Mouse (Mus musculus) right cerebral cortex, postnatal 14 days (tissue): ENCODE measurements around the gene Lrrc2.

ENCODE experiments used
- DNase-seq: peaks from one replicate; pipeline ENCODE4 v3.0.0; 2022

Gene Lrrc2

DNA sequence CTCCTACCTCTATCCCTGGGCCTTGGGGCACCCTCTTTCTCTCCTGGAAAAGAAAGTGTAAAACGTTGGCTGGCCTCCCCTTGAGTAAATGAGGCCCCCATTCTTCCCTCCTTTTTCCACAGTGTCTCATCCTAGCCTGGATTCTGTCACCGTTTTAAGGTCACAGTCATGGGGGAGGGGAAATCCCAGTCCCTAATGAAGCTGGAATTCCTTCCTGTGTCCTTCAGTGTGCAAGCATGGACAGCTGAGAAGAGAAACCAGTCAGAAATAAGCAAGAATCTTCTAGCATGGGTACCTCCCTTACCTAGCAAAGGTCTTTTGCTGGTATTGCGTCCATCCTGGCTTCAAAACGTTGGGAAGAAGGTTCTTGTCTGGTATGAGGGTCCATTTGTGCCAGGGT, 37.8 kb downstream of the Lrrc2 start:
- DNase-seq, result no peak

- DNase-seq, result no peak
Measured at GRCm38 (mm10) chr9:110989543-110989942, 38.2 kb downstream of the Lrrc2 start.

GRCm38 (mm10) chr9:110990204-110990603, 38.9 kb downstream of the Lrrc2 start, which contains the start of gene Rtp3:
TSS of gene Rtp3 (minus strand) at chr9:110990583.
- no peak for DNase-seq

- no peak for DNase-seq
Measured at GRCm38 (mm10) chr9:110993281-110993709, 42.0 kb downstream of the Lrrc2 start.

DNA sequence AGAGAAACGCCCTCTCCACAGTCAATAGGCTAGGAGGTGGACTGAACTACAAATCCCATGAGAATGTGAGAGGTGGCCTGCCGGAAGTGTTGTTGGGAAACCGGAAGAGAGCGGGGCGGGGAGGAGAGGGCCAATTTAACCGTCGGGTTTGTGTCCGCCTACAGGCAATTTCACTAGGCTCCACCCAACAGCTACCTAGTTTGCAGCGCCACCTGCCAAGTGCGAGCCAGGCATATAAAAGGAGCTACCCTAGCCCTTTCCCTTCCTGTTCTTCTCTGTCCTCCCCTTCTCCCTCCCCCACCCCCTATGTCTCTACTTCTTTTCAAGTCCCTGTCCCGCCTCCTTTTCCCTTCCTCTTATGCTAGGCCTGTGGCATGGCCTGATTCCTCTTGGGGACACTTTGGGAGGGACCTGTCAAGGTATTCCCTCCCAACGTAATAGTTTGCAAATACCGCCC, 43.4 kb downstream of the Lrrc2 start:
- peak; percentile 67 for DNase-seq

GRCm38 (mm10) chr9:110997245-110997644, 45.9 kb downstream of the Lrrc2 start:
- DNase-seq, result peak; percentile 75

DNA sequence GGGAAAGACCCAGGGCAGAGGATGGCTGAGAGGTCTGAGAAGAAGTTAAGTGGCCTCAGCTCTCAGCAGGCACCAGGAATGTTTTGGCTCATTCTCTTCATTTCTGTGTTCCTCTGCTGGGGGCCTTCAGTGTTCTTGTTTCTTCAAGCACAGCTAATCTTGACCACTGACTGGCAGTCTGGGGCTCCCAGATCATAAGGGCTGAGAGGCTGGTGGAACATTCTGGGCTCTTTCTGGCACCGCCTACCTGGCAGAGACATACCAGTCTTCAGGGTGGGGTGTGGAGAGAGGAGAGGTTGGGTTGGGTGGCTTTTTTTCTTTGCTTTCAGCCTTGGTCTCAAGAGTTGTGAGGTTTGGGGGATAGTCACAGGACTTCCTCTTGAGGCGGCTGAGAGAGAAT, 47.7 kb downstream of the Lrrc2 start:
- no peak for DNase-seq

DNA sequence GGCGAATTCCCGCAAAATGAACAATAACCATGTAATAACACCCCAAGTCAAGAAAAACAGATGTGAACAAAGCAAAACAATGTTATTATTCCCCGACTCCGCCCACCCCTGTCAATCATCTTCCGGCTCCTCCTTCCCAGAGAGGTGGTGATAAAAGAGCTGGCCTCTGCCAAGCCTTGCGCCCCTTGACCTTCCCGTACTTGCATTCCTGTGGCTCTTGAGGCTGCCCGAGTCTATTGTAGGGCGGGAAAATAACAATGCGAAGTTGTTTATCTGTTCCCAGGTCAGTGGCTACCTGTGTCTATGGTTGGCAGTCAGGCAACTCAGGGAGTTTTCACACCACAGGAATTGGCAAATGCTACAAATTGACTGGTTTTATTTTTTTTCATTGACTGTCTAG, 48.5 kb downstream of the Lrrc2 start:
- DNase-seq, result no peak

GRCm38 (mm10) chr9:111001621-111002020, 50.3 kb downstream of the Lrrc2 start:
- no peak for DNase-seq

DNA sequence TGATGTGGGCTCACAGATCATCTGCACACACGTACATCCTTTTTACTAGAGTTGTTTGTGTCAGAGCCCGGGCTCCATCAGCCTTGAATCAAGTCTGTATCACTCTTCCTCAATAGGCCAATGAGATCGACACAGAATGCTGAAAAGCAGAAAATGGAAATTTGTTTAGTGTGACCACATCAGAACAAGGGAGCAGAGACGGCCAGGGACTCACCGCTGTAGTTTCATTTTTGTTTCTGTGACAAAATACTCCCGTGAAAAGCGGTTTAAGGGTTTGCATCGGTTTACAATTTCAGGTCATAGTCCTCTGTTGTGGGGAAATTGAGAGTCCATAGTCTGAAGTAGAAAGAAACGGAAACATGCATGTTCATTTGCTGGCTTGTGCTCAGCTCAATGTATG, 51.9 kb downstream of the Lrrc2 start:
- DNase-seq, result no peak

DNA sequence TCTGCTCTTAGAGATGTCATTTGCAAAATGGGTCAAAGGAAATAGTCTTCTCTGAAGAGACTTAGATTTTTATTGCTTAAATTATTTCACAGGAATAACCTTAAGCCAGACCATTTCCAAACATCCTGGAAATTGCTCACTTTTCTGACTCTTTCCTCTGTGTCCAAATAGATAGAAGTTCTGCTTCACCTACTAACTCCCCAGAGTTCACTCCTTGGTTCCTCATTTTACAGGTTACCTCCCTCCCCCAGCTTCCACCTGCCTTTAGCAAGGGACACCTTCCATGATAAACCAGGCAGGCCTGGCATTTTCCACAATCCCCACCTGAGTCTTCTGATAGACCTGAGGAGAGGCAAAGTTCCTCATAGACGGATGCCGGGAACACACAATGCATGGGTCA, 55.2 kb downstream of the Lrrc2 start:
- DNase-seq, result no peak

GRCm38 (mm10) chr9:111009763-111010162, 58.4 kb downstream of the Lrrc2 start:
- no peak for DNase-seq

DNA sequence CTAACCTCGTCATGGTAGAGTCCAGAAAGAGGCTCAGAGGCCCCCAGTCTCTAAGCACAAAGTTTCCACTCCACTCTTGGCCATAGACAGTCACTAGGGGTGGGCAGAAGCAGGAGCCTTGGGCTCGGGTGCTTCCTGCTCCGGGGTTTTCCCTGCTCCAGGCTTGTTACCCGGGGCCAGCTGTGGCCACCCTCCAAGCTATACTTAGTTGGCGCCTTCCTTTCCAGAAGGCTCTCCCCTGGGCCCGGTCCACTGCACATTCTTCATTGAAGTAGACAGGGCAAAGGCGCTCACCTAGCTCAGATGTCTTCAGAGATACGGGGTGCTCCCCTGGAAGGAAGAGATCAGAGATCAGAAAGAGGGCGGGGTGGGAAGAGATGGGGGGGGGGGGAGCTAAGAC, 60.2 kb downstream of the Lrrc2 start:
- no peak for DNase-seq

DNA sequence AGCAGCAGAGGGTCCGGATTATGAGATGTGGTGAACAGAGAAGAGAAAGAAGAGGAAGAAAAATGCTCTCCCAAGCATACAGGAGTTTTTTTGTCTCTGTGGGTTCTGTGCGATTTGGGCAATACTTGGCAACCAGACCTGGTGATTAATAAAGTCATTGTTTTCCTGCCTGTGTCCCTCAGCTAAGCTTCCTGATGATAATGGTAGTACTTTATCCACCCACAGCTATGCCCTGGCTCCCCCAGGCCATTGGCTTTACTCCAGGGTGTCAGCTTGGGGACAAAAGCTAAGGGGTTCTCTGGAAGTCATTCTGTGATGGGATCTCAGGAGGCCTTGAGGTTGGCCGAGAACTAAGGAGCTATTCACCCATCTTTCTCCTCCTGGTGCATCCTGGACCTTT, 60.7 kb downstream of the Lrrc2 start:
- DNase-seq, result no peak

GRCm38 (mm10) chr9:111015658-111016057, 64.3 kb downstream of the Lrrc2 start:
- no peak for DNase-seq

DNA sequence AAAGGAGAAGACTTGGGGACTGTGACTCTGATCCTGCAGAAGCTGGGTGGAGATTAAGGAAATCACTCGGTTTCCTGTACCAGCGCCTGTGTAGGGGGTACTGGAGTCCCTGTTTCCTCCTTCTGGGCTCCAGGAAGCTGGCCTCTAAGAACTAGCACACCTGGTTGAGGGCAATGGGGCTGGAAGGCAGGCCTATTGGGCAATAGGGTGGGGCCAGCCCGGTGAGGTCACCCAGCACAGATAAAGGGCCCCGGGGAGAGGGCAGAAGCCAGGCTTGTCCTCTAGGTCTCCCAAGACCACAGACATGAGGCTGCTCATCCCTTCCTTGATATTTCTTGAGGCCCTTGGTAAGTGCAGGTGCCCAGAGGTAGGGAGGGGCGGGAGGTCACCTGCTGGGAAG, 67.7 kb downstream of the Lrrc2 start, which contains the start of gene Ltf:
Gene Ltf, plus strand, starts transcription at position 250 of the 400 bp plus-strand sequence.
- DNase-seq, result no peak

GRCm38 (mm10) chr9:111026791-111027190, 75.4 kb downstream of the Lrrc2 start:
- DNase-seq, result no peak
